Mouse (Mus musculus): ENCODE results near the gene Babam2.
A peak's percentile ranks its signal among the peaks of the same experiment; 100 is the strongest.
"Not testable (repeated sequence)": the region's sequence is repeated elsewhere in the genome, so short reads cannot be mapped to it uniquely, and the experiment has no call there.

Gene Babam2

GRCm38 (mm10) chr5:31831587-31831986, 134.1 kb downstream of the Babam2 start:
- no peak for DNase-seq (ENCODE audit: low spot score)

- no peak for DNase-seq (ENCODE audit: low spot score)
Observed at GRCm38 (mm10) chr5:31835691-31836090, 138.2 kb downstream of the Babam2 start.

- DNase-seq (ENCODE audit: low spot score): no peak
Observed at GRCm38 (mm10) chr5:31839973-31840372, 142.5 kb downstream of the Babam2 start.

- no peak for DNase-seq (ENCODE audit: low spot score)
Observed at GRCm38 (mm10) chr5:31840406-31840805, 142.9 kb downstream of the Babam2 start.

- no peak for DNase-seq (ENCODE audit: low spot score)
Observed at GRCm38 (mm10) chr5:31844856-31845255, 147.4 kb downstream of the Babam2 start.

- no peak for DNase-seq (ENCODE audit: low spot score)
Observed at GRCm38 (mm10) chr5:31846971-31847370, 149.5 kb downstream of the Babam2 start.

- DNase-seq (ENCODE audit: low spot score): no peak
Observed at GRCm38 (mm10) chr5:31848995-31849394, 151.5 kb downstream of the Babam2 start.

- DNase-seq (ENCODE audit: low spot score): no peak
Observed at GRCm38 (mm10) chr5:31852786-31853185, 155.3 kb downstream of the Babam2 start.

GRCm38 (mm10) chr5:31853831-31854230, 156.3 kb downstream of the Babam2 start:
- no peak for DNase-seq (ENCODE audit: low spot score)

GRCm38 (mm10) chr5:31858877-31859276, 161.4 kb downstream of the Babam2 start:
- DNase-seq (ENCODE audit: low spot score): not testable (repeated sequence)

GRCm38 (mm10) chr5:31860426-31860825, 162.9 kb downstream of the Babam2 start:
- no peak for DNase-seq (ENCODE audit: low spot score)

- no peak for DNase-seq (ENCODE audit: low spot score)
Observed at GRCm38 (mm10) chr5:31860831-31861624, 163.5 kb downstream of the Babam2 start.

GRCm38 (mm10) chr5:31862753-31863468, 165.4 kb downstream of the Babam2 start:
- DNase-seq (ENCODE audit: low spot score): no peak

GRCm38 (mm10) chr5:31864095-31864494, 166.6 kb downstream of the Babam2 start:
- DNase-seq (ENCODE audit: low spot score): no peak

GRCm38 (mm10) chr5:31866071-31866470, 168.6 kb downstream of the Babam2 start:
- DNase-seq (ENCODE audit: low spot score): no peak

- peak; percentile 42 for DNase-seq (ENCODE audit: low spot score)
Observed at GRCm38 (mm10) chr5:31870856-31871520, 173.5 kb downstream of the Babam2 start.

- no peak for DNase-seq (ENCODE audit: low spot score)
Observed at GRCm38 (mm10) chr5:31873328-31873727, 175.8 kb downstream of the Babam2 start.

- no peak for DNase-seq (ENCODE audit: low spot score)
Observed at GRCm38 (mm10) chr5:31874543-31874942, 177.1 kb downstream of the Babam2 start.

GRCm38 (mm10) chr5:31875443-31875842, 178.0 kb downstream of the Babam2 start:
- DNase-seq (ENCODE audit: low spot score): no peak

- DNase-seq (ENCODE audit: low spot score): no peak
Observed at GRCm38 (mm10) chr5:31876216-31876974, 178.9 kb downstream of the Babam2 start.

- DNase-seq (ENCODE audit: low spot score): no peak
Observed at GRCm38 (mm10) chr5:31880457-31880856, 183.0 kb downstream of the Babam2 start.

- no peak for DNase-seq (ENCODE audit: low spot score)
Observed at GRCm38 (mm10) chr5:31882297-31882696, 184.8 kb downstream of the Babam2 start.
